Mouse (Mus musculus) brain, embryonic 14.5 days (tissue): ENCODE data around the gene E2f3.

Experiments used
- CTCF ChIP-seq: fragments of 200-500 bp; IDR thresholded peaks from 2 replicates; pipeline ENCODE4 v1.5.1; 2012; ENCODE audit warnings: inconsistent platforms, mild to moderate bottlenecking, moderate library complexity, borderline replicate concordance; ENCODE audit not compliant: insufficient read depth, insufficient read length; ENCODE audit errors: extremely low read depth
- POLR2A ChIP-seq: fragments of 200-500 bp; IDR thresholded peaks from 2 replicates; pipeline ENCODE4 v1.6.1; 2012; ENCODE audit warnings: mild to moderate bottlenecking, inconsistent platforms, borderline replicate concordance; ENCODE audit not compliant: poor library complexity, insufficient read depth, insufficient read length, severe bottlenecking; ENCODE audit errors: extremely low read depth

- TF ChIP-seq CTCF (no peak), POLR2A (no peak)
Measured at GRCm38 (mm10) chr13:29913606-29914005, 72.3 kb downstream of the E2f3 start.
